Mouse (Mus musculus): ENCODE measurements at regions not wholly inside any gene's neighbourhood (a gene's known extent, or its start where the extent isn't known, plus 50 kb on each side); places are given as distances from the start of the nearest gene placed in this dataset.

DNA sequence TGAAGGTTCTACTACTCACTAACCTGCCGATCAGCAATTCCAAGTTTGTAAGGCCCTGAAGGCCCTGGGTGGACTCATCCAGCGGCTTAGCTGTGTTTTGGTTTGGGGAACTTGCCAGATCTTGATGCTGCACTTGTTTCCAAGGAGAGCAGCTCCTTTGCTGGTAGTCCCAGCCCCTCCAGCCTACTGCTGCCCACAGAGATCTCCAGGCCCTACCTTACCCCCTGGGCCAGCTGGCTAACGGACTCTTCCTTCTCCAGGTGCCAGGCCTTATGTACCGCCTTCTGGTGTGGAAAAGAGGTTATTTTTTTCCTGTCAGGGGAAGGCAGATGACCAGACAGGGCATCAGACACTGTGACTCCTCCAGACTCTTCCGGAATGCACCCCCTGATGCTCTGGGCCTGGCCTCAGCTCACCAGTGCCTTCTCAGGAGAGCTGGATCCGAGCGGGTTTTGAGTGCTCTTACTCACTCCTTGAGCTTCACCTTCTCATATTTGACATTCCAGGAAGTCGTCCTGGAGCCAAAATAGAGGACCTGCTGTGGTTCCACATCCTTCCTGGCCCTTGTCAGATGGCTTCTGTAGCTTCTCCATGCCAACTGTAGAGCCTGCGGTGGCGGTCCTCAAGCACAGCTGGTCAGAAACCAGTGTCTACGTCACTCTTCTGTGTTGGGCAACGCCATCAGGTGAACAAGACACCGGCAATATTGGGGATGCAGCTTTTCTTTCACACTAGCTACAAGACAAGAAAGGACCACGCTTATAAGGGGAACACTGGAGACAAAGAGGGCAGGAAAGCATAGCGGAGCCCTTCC is 259.2 kb downstream of the Actr3 start:
- TF ChIP-seq CTCF (IDR thresholded peaks at IDR 0.05; ENCODE audit: insufficient read depth, low read depth, low read length) (no peak), POLR2A (IDR thresholded peaks at IDR 0.05; ENCODE audit: insufficient read depth, low read depth, low read length) (no peak)

Measured in olfactory bulb, adult 2 months (tissue).